Mouse (Mus musculus) thymus, adult 2 months (tissue): ENCODE measurements around the gene Rmdn2.

Source experiments
- CTCF ChIP-seq: fragments of 200-500 bp; IDR thresholded peaks from 2 replicates; pipeline ENCODE4 v1.5.1; 2012; ENCODE audit warnings: mild to moderate bottlenecking, control low read depth, low read length, moderate library complexity, borderline replicate concordance; ENCODE audit not compliant: control insufficient read depth, poor library complexity, insufficient read depth; ENCODE audit errors: extremely low read depth
- POLR2A ChIP-seq: fragments of 200-500 bp; IDR thresholded peaks from 2 replicates; pipeline ENCODE4 v1.6.1; 2012; ENCODE audit warnings: mild to moderate bottlenecking, low read length, control low read depth, moderate library complexity; ENCODE audit not compliant: control insufficient read depth, poor library complexity, insufficient read depth; ENCODE audit errors: extremely low read depth

DNA sequence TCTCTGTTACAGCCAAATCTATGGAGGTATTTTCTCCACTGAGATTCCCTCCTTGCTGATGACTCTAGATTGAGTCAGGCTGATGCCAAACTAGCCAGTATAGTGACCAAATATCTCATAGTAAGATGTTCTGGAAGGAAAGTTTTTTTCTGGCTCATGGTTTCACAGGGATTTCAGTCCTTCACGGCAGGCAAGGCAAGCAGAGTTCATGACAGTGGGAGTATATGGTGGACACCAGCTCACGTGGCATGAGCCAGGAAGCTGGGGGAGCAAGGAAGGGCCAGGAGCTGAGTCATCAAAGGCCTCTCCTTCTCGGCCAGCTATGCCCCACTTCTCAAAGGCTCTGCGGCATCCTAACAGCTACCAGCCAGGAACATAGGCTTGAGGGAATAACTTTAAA is 11.6 kb upstream of the Rmdn2 start:
- no peak for TF ChIP-seq CTCF
- TF ChIP-seq POLR2A = no peak
